Mouse (Mus musculus) cerebellum, adult 11 months (tissue): ENCODE measurements around the gene Rgs6.

Source experiments
- DNase-seq: peaks from one replicate; pipeline ENCODE4 v3.0.0; 2022

Gene Rgs6

GRCm38 (mm10) chr12:83143574-83143973, 555.5 kb downstream of the Rgs6 start:
- no peak for DNase-seq

DNA sequence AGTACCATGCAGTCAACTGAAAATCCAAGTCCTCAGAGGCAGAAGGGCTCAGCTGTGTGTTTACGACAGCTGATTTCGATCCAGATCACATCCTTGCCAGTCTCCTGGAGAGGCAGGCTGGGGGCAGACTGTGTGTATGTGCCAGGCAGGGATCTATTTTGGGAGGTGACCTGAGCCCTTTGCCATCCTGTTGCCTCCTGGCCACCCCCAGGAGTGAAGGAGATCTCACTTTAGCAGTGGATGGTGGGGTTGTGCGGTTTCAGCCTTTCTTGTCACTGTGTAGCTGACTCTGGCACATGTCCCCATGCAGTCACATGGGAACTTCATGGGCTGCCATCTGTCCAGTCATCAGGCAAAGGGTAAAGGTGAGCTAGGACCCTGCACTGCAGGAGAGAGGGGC, 557.0 kb downstream of the Rgs6 start:
- DNase-seq = no peak

- no peak for DNase-seq
These were observed 557.8 kb downstream of the Rgs6 start for GRCm38 (mm10) chr12:83145902-83146301.

GRCm38 (mm10) chr12:83146917-83147316, 558.8 kb downstream of the Rgs6 start:
- no peak for DNase-seq

DNA sequence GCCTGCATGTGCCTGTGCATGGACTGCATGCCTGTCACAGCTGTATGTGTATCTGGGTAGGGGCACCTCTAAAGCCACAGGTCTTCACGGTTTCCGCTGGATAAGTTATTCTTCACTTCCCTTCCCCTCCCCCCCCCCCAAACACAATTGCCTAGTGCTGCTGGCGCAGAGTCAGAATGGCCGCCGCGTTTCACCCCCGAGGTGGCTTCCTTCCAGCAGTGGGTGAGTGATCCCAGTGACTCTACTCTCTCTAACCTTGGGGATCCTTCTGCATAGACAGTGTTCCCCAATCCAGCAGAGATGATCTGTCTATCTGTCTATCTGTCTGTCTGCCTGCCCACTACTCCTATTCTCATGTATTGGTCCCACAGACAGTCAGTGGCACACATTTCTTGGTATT, 561.9 kb downstream of the Rgs6 start:
- no peak for DNase-seq

DNA sequence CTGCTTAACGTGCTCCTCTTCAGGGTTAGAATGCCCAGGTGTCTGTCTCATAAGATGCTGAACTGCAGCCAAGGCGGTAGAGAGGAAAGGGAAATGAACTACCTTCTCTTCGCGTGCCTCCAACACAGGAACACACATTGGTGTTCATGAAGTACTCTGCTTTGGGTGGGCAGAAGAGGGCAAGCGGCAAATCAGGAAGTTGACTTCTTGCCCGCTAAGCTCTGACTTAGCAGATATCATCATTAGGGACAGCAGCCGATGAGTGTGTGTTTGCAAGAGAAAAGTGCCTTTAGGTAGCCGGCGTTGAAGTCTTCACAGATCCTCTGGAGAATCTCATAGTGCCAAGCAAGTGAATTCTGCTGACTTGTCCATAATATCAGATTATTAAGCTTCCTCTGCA, 562.7 kb downstream of the Rgs6 start:
- DNase-seq = no peak

GRCm38 (mm10) chr12:83151474-83151873, 563.4 kb downstream of the Rgs6 start:
- DNase-seq = peak; percentile 60

- DNase-seq = no peak
These were observed 572.1 kb downstream of the Rgs6 start for GRCm38 (mm10) chr12:83160211-83160610.

DNA sequence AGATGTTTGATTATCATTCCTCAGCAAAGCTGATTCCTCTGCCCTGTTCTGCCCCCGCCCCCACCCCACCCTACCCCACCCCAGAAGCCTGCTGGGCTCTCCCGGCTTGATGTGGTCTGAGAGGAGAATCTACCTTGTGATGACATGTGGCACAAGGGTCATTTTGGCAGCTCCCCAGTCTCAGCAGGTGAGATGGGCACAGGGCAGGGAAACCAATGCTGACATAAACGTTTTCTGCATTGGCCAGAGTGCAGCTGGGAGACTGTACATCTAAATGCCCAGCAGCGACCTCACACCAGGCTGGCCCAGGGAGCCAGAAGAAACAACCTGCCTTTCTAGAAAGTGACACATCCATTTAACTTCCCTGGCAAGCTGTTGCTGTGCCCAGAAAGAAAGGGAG, 572.6 kb downstream of the Rgs6 start:
- DNase-seq = peak; percentile 65

DNA sequence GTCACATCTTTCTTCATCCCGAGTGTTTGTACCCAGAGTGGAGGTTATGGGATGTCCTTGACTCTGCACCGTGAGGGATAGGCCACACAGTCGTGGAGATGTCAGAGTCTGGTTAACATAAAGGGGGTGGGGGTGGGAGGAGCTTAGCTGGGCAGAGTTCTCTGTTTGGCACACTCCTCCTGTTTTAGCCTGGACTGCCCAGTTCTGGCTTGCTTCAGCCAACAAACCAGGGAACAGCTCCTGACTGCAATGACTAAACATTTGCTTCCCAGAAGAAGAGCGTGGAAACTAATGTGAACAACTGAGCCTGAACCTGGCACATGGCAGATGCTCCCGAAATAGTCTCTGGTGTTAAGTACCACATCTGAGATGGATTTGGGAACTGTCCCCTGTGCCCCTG, 575.6 kb downstream of the Rgs6 start:
- DNase-seq = no peak

GRCm38 (mm10) chr12:83165058-83165457, 577.0 kb downstream of the Rgs6 start:
- DNase-seq = no peak

- no peak for DNase-seq
These were observed 580.2 kb downstream of the Rgs6 start for GRCm38 (mm10) chr12:83168310-83168709.

- DNase-seq = no peak
These were observed 581.6 kb downstream of the Rgs6 start for GRCm38 (mm10) chr12:83169495-83170209.

DNA sequence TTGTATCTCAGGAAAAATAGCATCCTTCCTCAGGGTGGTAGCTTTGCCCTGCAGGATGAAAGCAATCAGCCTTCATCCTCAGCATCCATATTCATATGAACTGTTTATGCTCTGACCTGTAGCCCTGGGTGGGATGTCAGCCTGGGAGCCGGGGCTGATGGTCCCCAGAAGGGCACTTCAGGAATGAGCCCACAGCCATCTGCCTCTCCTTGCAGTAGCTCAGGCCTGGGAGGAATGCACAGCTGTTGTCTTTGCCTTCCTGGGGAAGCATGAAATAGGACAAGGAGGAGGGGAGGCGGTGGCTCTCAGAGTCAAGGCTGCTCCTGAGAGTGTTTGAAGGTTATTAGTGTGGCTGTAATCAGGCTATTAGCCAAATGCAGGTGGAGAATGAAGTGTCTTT, 590.7 kb downstream of the Rgs6 start:
- DNase-seq = peak; percentile 44

- DNase-seq = no peak
These were observed 591.8 kb downstream of the Rgs6 start for GRCm38 (mm10) chr12:83179860-83180259.

GRCm38 (mm10) chr12:83180561-83180960, 592.5 kb downstream of the Rgs6 start:
- DNase-seq = peak; percentile 93

DNA sequence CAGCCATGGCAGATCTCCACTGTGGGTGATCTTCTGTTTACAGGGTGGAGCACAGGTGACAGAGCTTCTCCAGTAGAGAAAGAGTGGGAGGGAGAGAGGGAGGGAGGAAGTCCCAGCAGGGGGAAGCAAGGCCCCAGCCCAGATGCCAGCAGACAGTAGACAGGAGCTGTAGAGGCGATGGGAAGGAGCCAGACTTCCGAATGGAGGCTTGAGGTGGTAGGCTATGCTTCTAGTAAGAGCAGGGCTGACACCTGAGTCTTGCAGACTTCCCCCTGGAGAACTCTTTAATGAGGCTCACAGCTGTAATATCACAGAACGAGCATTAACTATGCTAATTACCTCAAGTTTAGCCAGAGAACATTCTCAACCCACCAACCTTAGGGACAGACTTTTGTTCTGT, 613.6 kb downstream of the Rgs6 start:
- DNase-seq = no peak

DNA sequence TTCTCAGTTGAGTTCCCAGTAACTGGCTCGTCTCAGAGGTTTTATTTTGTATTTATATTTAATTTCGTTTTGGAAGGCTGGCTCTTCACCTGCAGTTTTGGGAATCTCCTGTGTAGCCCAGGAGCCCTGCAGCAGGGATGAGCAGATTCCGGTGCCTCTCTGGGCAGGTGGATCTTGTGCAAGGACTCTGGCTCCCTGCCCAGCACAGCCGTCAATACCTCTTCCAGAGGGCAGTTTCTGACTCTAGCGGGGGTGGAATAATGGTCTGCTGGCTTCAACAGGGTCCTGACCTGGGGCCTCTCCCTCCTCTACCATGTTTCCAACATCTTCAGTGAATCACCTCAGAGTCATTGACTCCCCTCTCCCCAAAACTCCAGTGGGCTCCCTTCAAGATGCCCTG, 616.3 kb downstream of the Rgs6 start:
- DNase-seq = peak; percentile 73

- no peak for DNase-seq
These were observed 618.8 kb downstream of the Rgs6 start for GRCm38 (mm10) chr12:83206866-83207265.

GRCm38 (mm10) chr12:83207481-83207880, 619.4 kb downstream of the Rgs6 start:
- DNase-seq = peak; percentile 50

- DNase-seq = peak; percentile 77
These were observed 619.9 kb downstream of the Rgs6 start for GRCm38 (mm10) chr12:83208011-83208410.

DNA sequence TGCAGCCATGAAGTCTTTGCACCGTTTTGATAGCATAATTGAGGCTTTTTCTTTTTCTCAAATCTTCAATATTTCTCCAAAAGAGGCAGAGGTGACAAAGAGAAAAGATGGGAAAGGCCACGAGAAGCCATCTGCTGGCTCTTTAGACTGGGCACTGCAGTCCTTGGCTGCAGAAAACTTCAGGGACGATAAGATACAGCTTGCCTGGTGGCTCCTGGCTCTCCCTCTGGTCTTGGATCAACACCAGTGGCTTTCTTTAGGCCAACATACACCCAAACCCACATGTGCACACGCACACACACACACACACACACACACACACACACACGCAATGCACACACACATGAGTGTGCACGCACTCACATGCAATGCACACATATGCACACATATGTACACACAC, 620.7 kb downstream of the Rgs6 start:
- no peak for DNase-seq

- DNase-seq = peak; percentile 64
These were observed 621.4 kb downstream of the Rgs6 start for GRCm38 (mm10) chr12:83209461-83209860.

GRCm38 (mm10) chr12:83210294-83210693, 622.2 kb downstream of the Rgs6 start:
- no peak for DNase-seq

GRCm38 (mm10) chr12:83210735-83211134, 622.6 kb downstream of the Rgs6 start:
- peak; percentile 65 for DNase-seq
